In genomic region chr14:105500966-105501741, GRCm38 (mm10) we compare ENCODE assay signal across 9 mouse cellular contexts.
A peak's percentile ranks its signal among the peaks of the same experiment; 100 is the strongest.
DNase-seq lines count a peak whose midpoint lies in the region; ATAC-seq lines count a peak whose summit lies in the region.
"Had no signal": no experiment of that assay in that cellular context is flagged by ENCODE, and none has a peak within 500 bp of the region (broad histone marks: within the 10 kb centered on the region; RNA-seq: fewer than 3 reads in every experiment).

No protein-coding gene starts in this region.

- H3K4me2 ChIP-seq in forebrain, embryonic 12.5 days = peak overlapping the region; percentile 31
- peak overlapping the region; percentile 21; the same call in 1 of the 2 replicates for H3K4me2 ChIP-seq in neural tube, embryonic 11.5 days (ENCODE audit: low read depth)

- ATAC-seq in forebrain, embryonic 12.5 days (ENCODE audit: low FRiP score) = no peak
- peak; percentile 59 for ATAC-seq in neural tube, embryonic 11.5 days (ENCODE audit: insufficient read depth, low FRiP score, low TSS enrichment)

- H3K4me3 ChIP-seq in forebrain, embryonic 12.5 days (replicated peaks) = 0 out of 2 replicates have a peak overlapping the region, but pooled peaks have one; percentile 7
- no peak overlapping the region for H3K4me3 ChIP-seq in neural tube, embryonic 11.5 days (ENCODE audit: low read depth, low read length)
- H3K4me3 ChIP-seq: myocyte had no signal

- no peaks in the 10 kb centered on the region for H3K36me3 ChIP-seq in forebrain, embryonic 12.5 days (replicated peaks)
- H3K36me3 ChIP-seq in neural tube, embryonic 11.5 days (ENCODE audit: control insufficient read depth, insufficient read depth, low read length) = no peaks in the 10 kb centered on the region

- 5% methylated on average over 21 of the region's 21 CpGs for WGBS in forebrain, embryonic 12.5 days
- 1% methylated on average over 21 of the region's 21 CpGs for WGBS in neural tube, embryonic 11.5 days

- peak; percentile 77 for DNase-seq in 3T3-L1 (ENCODE audit: low read depth, low spot score)
- peak; percentile 37 for DNase-seq in MN1 (ENCODE audit: low spot score)
- peak; percentile 15 to 16 for DNase-seq in kidney, adult 8-10 months
- DNase-seq in neural tube, embryonic 11.5 days (ENCODE audit: low spot score) = peak; percentile 72
- DNase-seq in T-cell, adult 2 months (ENCODE audit: low spot score) = no peak
- DNase-seq in left cerebral cortex, postnatal 4 days = no peak
- DNase-seq in frontal cortex, postnatal 10 days (ENCODE audit: low spot score in 2 of 2) = no peak

- peak overlapping the region; percentile 36; the same call in 1 of the 2 replicates for H3K27ac ChIP-seq in forebrain, embryonic 12.5 days
- no peak overlapping the region for H3K27ac ChIP-seq in neural tube, embryonic 11.5 days (ENCODE audit: low read depth, low read length)

- H3K27me3 ChIP-seq in forebrain, embryonic 12.5 days = peaks cover 41% of the 10 kb centered on the region
- H3K27me3 ChIP-seq in neural tube, embryonic 11.5 days (ENCODE audit: control insufficient read depth, insufficient read depth, low read length) = peaks cover 4% of the 10 kb centered on the region; the same call in 1 of the 2 replicates

- no peaks in the 10 kb centered on the region for H3K9me3 ChIP-seq in forebrain, embryonic 12.5 days
- H3K9me3 ChIP-seq in neural tube, embryonic 11.5 days (ENCODE audit: control insufficient read depth, low read length) = no peaks in the 10 kb centered on the region

- intact Hi-C loops in left cerebral cortex, postnatal 4 days (cut with DNase I) = loop anchor here (10.0 kb wide), 1 partner anchor 134 kb away; no protein-coding TSS in a partner anchor

- H3K4me1 ChIP-seq in forebrain, embryonic 12.5 days = peaks cover 42% of the 10 kb centered on the region
- peaks cover 19% of the 10 kb centered on the region; the same call in 1 of the 2 replicates for H3K4me1 ChIP-seq in neural tube, embryonic 11.5 days (ENCODE audit: control insufficient read depth, insufficient read depth, low read length)

- no peak overlapping the region for H3K9ac ChIP-seq in forebrain, embryonic 12.5 days
- H3K9ac ChIP-seq in neural tube, embryonic 11.5 days (ENCODE audit: low read length) = no peak overlapping the region; the same call in 1 of the 2 replicates

Comparison
In these comparisons a context has a peak if more than half of its experiments do, and no peak if none do; other contexts are left out.
1. DNase-seq: peak in 3T3-L1 (single experiment), MN1 (single experiment), kidney, adult 8-10 months (2 of 2) and neural tube, embryonic 11.5 days (single experiment); none in T-cell, adult 2 months (single experiment), left cerebral cortex, postnatal 4 days (single experiment) and frontal cortex, postnatal 10 days (0 of 2).